Mouse (Mus musculus) liver, embryonic 13.5 days (tissue): ENCODE measurements around the gene Lrguk. TPM values are rescaled to one million over a fixed set of nuclear protein-coding genes. Genes with fewer than 3 reads are reported as not detected.

Experiments
- ATAC-seq: fragments of 200-750 bp; cut with Nextera tagmentation; 2 replicates; pipeline ENCODE4 v1.8.0; 2017; ENCODE audit warnings: low read depth, mild to moderate bottlenecking, moderate number of reproducible peaks, moderate library complexity
- DNase-seq: peaks from one replicate; pipeline ENCODE4 v3.0.0; 2022
- H3K27ac ChIP-seq: fragments of 300-500 bp; sonication (generic); 2 replicates; pipeline ENCODE4 v1.5.1; 2015; ENCODE audit warnings: moderate library complexity, mild to moderate bottlenecking, inconsistent platforms
- H3K27me3 ChIP-seq: fragments of 300-500 bp; sonication (generic); 2 replicates; pipeline ENCODE4 v1.6.1; 2015; ENCODE audit warnings: mild to moderate bottlenecking, inconsistent platforms
- H3K36me3 ChIP-seq: fragments of 300-500 bp; sonication (generic); 2 replicates; pipeline ENCODE4 v1.6.1; 2015; ENCODE audit warnings: mild to moderate bottlenecking, inconsistent platforms
- H3K4me1 ChIP-seq: fragments of 300-500 bp; sonication (generic); replicated peaks from 2 replicates; pipeline ENCODE4 v1.6.1; 2015; ENCODE audit warnings: inconsistent platforms
- H3K4me2 ChIP-seq: fragments of 300-500 bp; sonication (generic); 2 replicates; pipeline ENCODE4 v1.6.1; 2015; ENCODE audit warnings: inconsistent platforms, mild to moderate bottlenecking, moderate library complexity
- H3K4me3 ChIP-seq: fragments of 300-500 bp; sonication (generic); replicated peaks from 2 replicates; pipeline ENCODE4 v1.5.1; 2015; ENCODE audit warnings: mild to moderate bottlenecking, inconsistent platforms
- H3K9ac ChIP-seq: fragments of 300-500 bp; sonication (generic); 2 replicates; pipeline ENCODE4 v1.6.1; 2015; ENCODE audit warnings: mild to moderate bottlenecking, inconsistent platforms
- H3K9me3 ChIP-seq: fragments of 300-500 bp; sonication (generic); replicated peaks from 2 replicates; pipeline ENCODE4 v1.6.1; 2016; ENCODE audit warnings: inconsistent platforms
- WGBS: fragments of 180-500 bp; shearing (Covaris S2); methylation state at CpG from one replicate; pipeline ENCODE4 v1.1.7; 2015; ENCODE audit not compliant: insufficient replicate concordance; 5-methylcytosine and 5-hydroxymethylcytosine counted together
- polyA plus RNA-seq: library from polyadenylated mRNA; unstranded; fragments of >200 nt; fragmentation: Nextera tagmentation; extraction: Ambion mirVana; gene quantifications from 2 replicates; pipeline ENCODE4 v1.2.1, GENCODE M21; 2015

The Lrguk gene
- polyA plus RNA-seq, 1 experiment from 2014 or later = 0.14 TPM

- WGBS = 23% methylated on average over 15 of the region's 15 CpGs
Measured at GRCm38 (mm10) chr6:34034577-34035461, 5.6 kb downstream of the Lrguk start.

GRCm38 (mm10) chr6:34040624-34041235, 11.5 kb downstream of the Lrguk start:
- Histone ChIP-seq H3K4me3 (no peak overlapping the region), H3K9ac (no peak overlapping the region), H3K4me2 (no peak overlapping the region), H3K27ac (no peak overlapping the region), H3K4me1 (no peaks in the 10 kb centered on the region), H3K36me3 (no peaks in the 10 kb centered on the region), H3K9me3 (no peaks in the 10 kb centered on the region), H3K27me3 (no peaks in the 10 kb centered on the region)
- ATAC-seq = peak; percentile 31; the same call in 1 of the 2 replicates
- peak; percentile 52 for DNase-seq
- 46% methylated on average over 12 of the region's 12 CpGs for WGBS

More at GRCm38 (mm10) chr6:34034577-34035461, 5.6 kb downstream of the Lrguk start:
- no peak overlapping the region for H3K9ac ChIP-seq
- no peaks in the 10 kb centered on the region for H3K27me3 ChIP-seq
- no peaks in the 10 kb centered on the region for H3K36me3 ChIP-seq
- no peak overlapping the region for H3K4me3 ChIP-seq
- no peak overlapping the region for H3K27ac ChIP-seq
- peaks cover 24% of the 10 kb centered on the region for H3K4me1 ChIP-seq
- H3K9me3 ChIP-seq = no peaks in the 10 kb centered on the region
- peak; percentile 63; the same call in 1 of the 2 replicates for ATAC-seq
- no peak overlapping the region for H3K4me2 ChIP-seq
- DNase-seq = no peak

GRCm38 (mm10) chr6:34041589-34042280, 12.5 kb downstream of the Lrguk start:
- DNase-seq (no peak), ATAC-seq (no peak)
- no peaks in the 10 kb centered on the region for H3K27me3 ChIP-seq
- H3K4me2 ChIP-seq = no peak overlapping the region
- H3K9me3 ChIP-seq = no peaks in the 10 kb centered on the region
- no peaks in the 10 kb centered on the region for H3K36me3 ChIP-seq
- no peak overlapping the region for H3K9ac ChIP-seq
- no peak overlapping the region for H3K27ac ChIP-seq
- H3K4me3 ChIP-seq = no peak overlapping the region
- H3K4me1 ChIP-seq = no peaks in the 10 kb centered on the region
- WGBS = 63% methylated on average over 11 of the region's 11 CpGs

- no peak overlapping the region for H3K9ac ChIP-seq
- ATAC-seq (no peak), DNase-seq (no peak)
- H3K4me3 ChIP-seq = no peak overlapping the region
- no peaks in the 10 kb centered on the region for H3K9me3 ChIP-seq
- H3K27me3 ChIP-seq = no peaks in the 10 kb centered on the region
- WGBS = 65% methylated on average over 12 of the region's 12 CpGs
- no peak overlapping the region for H3K4me2 ChIP-seq
- no peaks in the 10 kb centered on the region for H3K4me1 ChIP-seq
- H3K36me3 ChIP-seq = no peaks in the 10 kb centered on the region
- no peak overlapping the region for H3K27ac ChIP-seq
Measured at GRCm38 (mm10) chr6:34044228-34044811, 15.1 kb downstream of the Lrguk start.

GRCm38 (mm10) chr6:34044846-34045540, 15.7 kb downstream of the Lrguk start:
- no peak overlapping the region for H3K4me2 ChIP-seq
- H3K27ac ChIP-seq = no peak overlapping the region
- no peaks in the 10 kb centered on the region for H3K27me3 ChIP-seq
- DNase-seq = no peak
- H3K4me3 ChIP-seq = no peak overlapping the region
- 75% methylated on average over 9 of the region's 9 CpGs for WGBS
- no peaks in the 10 kb centered on the region for H3K4me1 ChIP-seq
- H3K9ac ChIP-seq = no peak overlapping the region
- H3K36me3 ChIP-seq = no peaks in the 10 kb centered on the region
- H3K9me3 ChIP-seq = no peaks in the 10 kb centered on the region
- ATAC-seq = no peak

GRCm38 (mm10) chr6:34046551-34047186, 17.4 kb downstream of the Lrguk start:
- 70% methylated on average over 11 of the region's 11 CpGs for WGBS
- no peaks in the 10 kb centered on the region for H3K36me3 ChIP-seq
- no peaks in the 10 kb centered on the region for H3K9me3 ChIP-seq
- H3K27ac ChIP-seq = no peak overlapping the region
- no peaks in the 10 kb centered on the region for H3K4me1 ChIP-seq
- DNase-seq (no peak), ATAC-seq (no peak)
- H3K27me3 ChIP-seq = no peaks in the 10 kb centered on the region
- no peak overlapping the region for H3K9ac ChIP-seq
- no peak overlapping the region for H3K4me2 ChIP-seq
- no peak overlapping the region for H3K4me3 ChIP-seq

GRCm38 (mm10) chr6:34049433-34049832, 20.2 kb downstream of the Lrguk start:
- H3K36me3 ChIP-seq = no peaks in the 10 kb centered on the region
- ATAC-seq (no peak), DNase-seq (no peak)
- H3K4me3 ChIP-seq = no peak overlapping the region
- H3K9ac ChIP-seq = no peak overlapping the region
- WGBS = 52% methylated on average over 2 of the region's 2 CpGs
- H3K4me2 ChIP-seq = no peak overlapping the region
- no peaks in the 10 kb centered on the region for H3K4me1 ChIP-seq
- no peaks in the 10 kb centered on the region for H3K9me3 ChIP-seq
- H3K27ac ChIP-seq = no peak overlapping the region
- H3K27me3 ChIP-seq = no peaks in the 10 kb centered on the region

- Histone ChIP-seq H3K9ac (no peak overlapping the region), H3K4me1 (no peaks in the 10 kb centered on the region), H3K27ac (no peak overlapping the region), H3K27me3 (no peaks in the 10 kb centered on the region), H3K9me3 (no peaks in the 10 kb centered on the region), H3K36me3 (no peaks in the 10 kb centered on the region), H3K4me3 (no peak overlapping the region), H3K4me2 (no peak overlapping the region)
- ATAC-seq (no peak), DNase-seq (no peak)
- WGBS = 57% methylated on average over 6 of the region's 6 CpGs
Measured at GRCm38 (mm10) chr6:34059741-34060140, 30.5 kb downstream of the Lrguk start.

- Histone ChIP-seq H3K4me2 (no peak overlapping the region), H3K9ac (no peak overlapping the region), H3K9me3 (no peaks in the 10 kb centered on the region), H3K27me3 (no peaks in the 10 kb centered on the region), H3K36me3 (no peaks in the 10 kb centered on the region), H3K4me1 (no peaks in the 10 kb centered on the region), H3K4me3 (no peak overlapping the region), H3K27ac (no peak overlapping the region)
- ATAC-seq (no peak), DNase-seq (no peak)
- WGBS = 69% methylated on average over 7 of the region's 7 CpGs
Measured at GRCm38 (mm10) chr6:34066790-34067189, 37.5 kb downstream of the Lrguk start.

GRCm38 (mm10) chr6:34067271-34067670, 38.0 kb downstream of the Lrguk start:
- no peak for ATAC-seq
- Histone ChIP-seq H3K9me3 (no peaks in the 10 kb centered on the region), H3K4me3 (no peak overlapping the region)

More at GRCm38 (mm10) chr6:34067271-34067670, 38.0 kb downstream of the Lrguk start:
- Histone ChIP-seq H3K9ac (no peak overlapping the region), H3K4me1 (no peaks in the 10 kb centered on the region), H3K36me3 (no peaks in the 10 kb centered on the region), H3K27me3 (no peaks in the 10 kb centered on the region), H3K27ac (no peak overlapping the region), H3K4me2 (no peak overlapping the region)
- DNase-seq = no peak
- WGBS = 82% methylated on average over 8 of the region's 8 CpGs
